Mouse (Mus musculus) T-helper 1 cell (primary cell): ENCODE measurements at regions not wholly inside any gene's neighbourhood (a gene's known extent, or its start where the extent isn't known, plus 50 kb on each side); places are given as distances from the start of the nearest gene placed in this dataset.
"Not testable (repeated sequence)": the region's sequence is repeated elsewhere in the genome, so short reads cannot be mapped to it uniquely, and the experiment has no call there.

Experiments
- in situ Hi-C: fragments of 300-600 bp; cut with MboI, MseI; formaldehyde crosslinking; loops from one replicate; pipeline ENCODE4 v1.15.1; 2025; ENCODE audit warnings: high pct_unique_total_duplicates

- in situ Hi-C loops: loop anchor here (5.0 kb wide), 3 partner anchors 167 to 233 kb away; partner anchors contain the start of genes Dynlt1f, Sytl3 and Tmem181a
Measured at GRCm38 (mm10) chr17:6489926-6490564, 60.1 kb downstream of the Dynlt1b start.

GRCm38 (mm10) chr17:6490565-6490935, 60.6 kb downstream of the Dynlt1b start:
- in situ Hi-C loops: loop anchor here (5.0 kb wide), 3 partner anchors 167 to 233 kb away; partner anchors contain the start of genes Dynlt1f, Sytl3 and Tmem181a

GRCm38 (mm10) chr17:6492501-6492900, 62.6 kb downstream of the Dynlt1b start:
- in situ Hi-C loops: loop anchor here (5.0 kb wide), 3 partner anchors 165 to 235 kb away; partner anchors contain the start of genes Dynlt1f, Sytl3 and Tmem181a

- in situ Hi-C loops: loop anchor here (5.0 kb wide), 3 partner anchors 164 to 236 kb away; partner anchors contain the start of genes Dynlt1f, Sytl3 and Tmem181a
Measured at GRCm38 (mm10) chr17:6492950-6493349, 63.0 kb downstream of the Dynlt1b start.

GRCm38 (mm10) chr17:6496491-6496890, 66.6 kb downstream of the Dynlt1b start:
- in situ Hi-C loops: not testable (repeated sequence)

GRCm38 (mm10) chr17:6502676-6503075, 72.8 kb downstream of the Dynlt1b start:
- in situ Hi-C loops: not testable (repeated sequence)

GRCm38 (mm10) chr17:6505896-6506295, 76.0 kb downstream of the Dynlt1b start:
- in situ Hi-C loops: not testable (repeated sequence)

GRCm38 (mm10) chr17:6515128-6515527, 85.2 kb downstream of the Dynlt1b start:
- in situ Hi-C loops: not testable (repeated sequence)

- in situ Hi-C loops: not testable (repeated sequence)
Measured at GRCm38 (mm10) chr17:6519107-6519506, 82.4 kb upstream of the Dynlt1c start.

GRCm38 (mm10) chr17:6520001-6520400, 81.5 kb upstream of the Dynlt1c start:
- in situ Hi-C loops: not testable (repeated sequence)

- in situ Hi-C loops: not testable (repeated sequence)
Measured at GRCm38 (mm10) chr17:6520751-6521150, 80.7 kb upstream of the Dynlt1c start.

GRCm38 (mm10) chr17:6522185-6522584, 79.3 kb upstream of the Dynlt1c start:
- in situ Hi-C loops: not testable (repeated sequence)

GRCm38 (mm10) chr17:6538723-6539122, 62.7 kb upstream of the Dynlt1c start:
- in situ Hi-C loops: not testable (repeated sequence)

- in situ Hi-C loops: loop anchor here (5.0 to 10.0 kb wide), 2 partner anchors 160 to 452 kb away; no protein-coding TSS in a partner anchor
Measured at GRCm38 (mm10) chr17:6547064-6547760, 54.3 kb upstream of the Dynlt1c start.

- in situ Hi-C loops: loop anchor here (5.0 to 10.0 kb wide), 2 partner anchors 159 to 453 kb away; no protein-coding TSS in a partner anchor
Measured at GRCm38 (mm10) chr17:6547937-6548336, 53.5 kb upstream of the Dynlt1c start.
